Mouse (Mus musculus) right cerebral cortex, postnatal 25 days (tissue): ENCODE data around the gene Nim1k.

Source experiments
- DNase-seq: peaks from one replicate; pipeline ENCODE4 v3.0.0; 2022

The Nim1k gene

GRCm38 (mm10) chr13:119755681-119756471, at the start of gene Nim1k:
Gene Nim1k (minus strand): TSS chr13:119755882.
- DNase-seq = peak; percentile 85

GRCm38 (mm10) chr13:119797656-119798055, 42.0 kb upstream of the Nim1k start:
- no peak for DNase-seq

GRCm38 (mm10) chr13:119792791-119793404, 37.2 kb upstream of the Nim1k start:
- no peak for DNase-seq

- no peak for DNase-seq
These were observed 36.0 kb upstream of the Nim1k start for GRCm38 (mm10) chr13:119791580-119792135.

GRCm38 (mm10) chr13:119790761-119791579, 35.3 kb upstream of the Nim1k start, which contains the start of gene Zfp131:
Gene Zfp131 (minus strand): TSS chr13:119790889.
- peak; percentile 93 for DNase-seq

- DNase-seq = peak; percentile 56
These were observed 34.4 kb upstream of the Nim1k start for GRCm38 (mm10) chr13:119789851-119790717.

GRCm38 (mm10) chr13:119783581-119783980, 27.9 kb upstream of the Nim1k start:
- no peak for DNase-seq

- no peak for DNase-seq
These were observed 12.9 kb upstream of the Nim1k start for GRCm38 (mm10) chr13:119768541-119768940.

- DNase-seq = no peak
These were observed 10.8 kb upstream of the Nim1k start for GRCm38 (mm10) chr13:119766480-119766879.

GRCm38 (mm10) chr13:119756831-119757230, 1.1 kb upstream of the Nim1k start:
- DNase-seq = no peak

- DNase-seq = peak; percentile 46
These were observed 538 bp downstream of the Nim1k start for GRCm38 (mm10) chr13:119755141-119755547.

GRCm38 (mm10) chr13:119754635-119755020, 1.1 kb downstream of the Nim1k start:
- no peak for DNase-seq

- DNase-seq = no peak
These were observed 1.6 kb downstream of the Nim1k start for GRCm38 (mm10) chr13:119753859-119754634.

- DNase-seq = no peak
These were observed 8.8 kb downstream of the Nim1k start for GRCm38 (mm10) chr13:119746930-119747329.

- DNase-seq = no peak
These were observed 12.2 kb downstream of the Nim1k start for GRCm38 (mm10) chr13:119743470-119743869.

GRCm38 (mm10) chr13:119742711-119743415, 12.8 kb downstream of the Nim1k start:
- no peak for DNase-seq

GRCm38 (mm10) chr13:119741390-119742237, 14.1 kb downstream of the Nim1k start:
- no peak for DNase-seq

- no peak for DNase-seq
These were observed 24.2 kb downstream of the Nim1k start for GRCm38 (mm10) chr13:119731448-119731847.

GRCm38 (mm10) chr13:119729406-119729805, 26.3 kb downstream of the Nim1k start:
- no peak for DNase-seq
